Mouse (Mus musculus) yolk sac, embryonic 10.5 days (tissue): Measurements from ENCODE around the gene Mpp3.

Source experiments
- DNase-seq: peaks from one replicate; pipeline ENCODE4 v3.0.0-alpha.2; 2017; ENCODE audit warnings: low spot score

Mpp3 gene

DNA sequence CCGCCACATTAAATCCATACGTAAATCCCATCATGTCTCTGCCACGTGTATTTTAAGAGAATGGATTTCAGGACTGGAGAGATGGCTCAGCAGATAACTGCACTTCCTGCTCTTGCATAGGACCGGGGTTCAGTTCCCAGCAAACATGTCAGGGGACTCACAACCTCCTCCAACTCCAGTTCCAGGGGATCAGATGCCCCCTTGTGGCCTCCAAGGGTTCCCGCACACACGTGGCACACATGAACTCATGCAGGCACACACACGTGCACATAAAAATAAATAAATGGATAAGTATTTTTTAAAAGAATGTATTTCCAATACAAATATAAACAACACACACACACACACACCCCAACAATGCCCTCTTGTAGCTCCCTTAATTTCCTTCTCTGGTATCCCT, 51.3 kb downstream of the Mpp3 start:
- no peak for DNase-seq

DNA sequence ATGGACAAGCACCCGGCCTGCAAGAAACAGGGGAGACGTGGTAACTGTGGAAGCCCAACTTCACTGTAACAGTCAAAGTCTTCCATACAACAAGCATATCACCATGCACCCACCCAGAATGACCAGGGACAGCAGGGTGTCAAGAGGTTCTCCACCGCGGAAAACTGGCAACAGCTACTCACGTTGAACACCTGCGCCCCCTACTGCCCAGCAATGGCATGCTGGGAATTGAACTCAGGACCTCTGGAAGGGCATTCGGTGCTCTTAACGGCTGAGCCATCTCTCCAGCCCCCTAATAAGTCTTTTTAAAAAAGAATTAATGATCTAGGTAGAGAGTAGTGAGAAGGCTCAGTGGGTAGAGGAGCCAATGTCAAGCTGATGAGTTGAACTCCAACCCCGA, 53.3 kb downstream of the Mpp3 start:
- no peak for DNase-seq

DNA sequence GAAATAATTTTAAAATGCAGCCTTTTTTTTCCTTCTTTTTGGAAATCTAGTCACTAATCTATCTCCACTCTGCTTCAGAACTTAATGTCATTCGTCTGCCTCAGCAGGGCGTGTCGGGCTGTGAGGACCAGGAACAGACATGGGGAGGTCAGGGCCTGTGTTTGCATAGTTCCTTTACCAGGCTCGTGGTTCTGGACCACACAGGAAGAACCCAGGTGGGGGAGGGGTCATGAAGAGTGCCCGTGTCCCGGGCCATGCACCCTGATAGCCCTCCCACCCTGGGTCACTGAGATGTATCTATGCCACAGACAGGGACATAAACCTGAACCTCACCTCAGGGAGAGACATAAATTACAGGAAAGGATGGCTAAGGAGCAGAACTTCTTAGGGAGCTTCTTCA, 54.1 kb downstream of the Mpp3 start:
- DNase-seq = no peak

DNA sequence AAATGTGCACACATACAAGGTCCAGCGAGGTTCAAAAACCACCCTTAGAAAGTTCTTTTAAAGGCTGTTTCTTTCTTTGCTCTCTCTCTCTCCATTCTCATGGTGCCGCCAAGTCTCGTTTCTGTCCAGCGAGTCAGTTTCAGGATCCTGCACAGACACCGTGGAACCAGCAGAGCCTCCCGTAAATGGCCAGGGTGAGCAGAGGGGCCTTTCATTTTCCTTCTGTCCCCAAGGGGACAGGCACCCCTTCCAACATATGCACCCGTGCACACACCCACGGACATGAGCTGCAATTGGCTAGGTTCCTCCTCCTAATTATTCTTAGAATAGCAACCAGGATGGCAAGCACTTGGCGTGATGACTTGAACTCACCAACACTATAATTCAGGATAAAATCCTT, 54.8 kb downstream of the Mpp3 start:
- DNase-seq = no peak

- DNase-seq = no peak
Measured at GRCm38 (mm10) chr11:101972651-101973050, 55.6 kb downstream of the Mpp3 start.

GRCm38 (mm10) chr11:101972097-101972496, 56.2 kb downstream of the Mpp3 start:
- DNase-seq = no peak

GRCm38 (mm10) chr11:101971410-101971809, 56.9 kb downstream of the Mpp3 start:
- no peak for DNase-seq

GRCm38 (mm10) chr11:101969835-101970234, 58.4 kb downstream of the Mpp3 start:
- no peak for DNase-seq

- DNase-seq = peak; percentile 71
Measured at GRCm38 (mm10) chr11:101968791-101969190, 59.5 kb downstream of the Mpp3 start.

- no peak for DNase-seq
Measured at GRCm38 (mm10) chr11:101968311-101968710, 60.0 kb downstream of the Mpp3 start.

DNA sequence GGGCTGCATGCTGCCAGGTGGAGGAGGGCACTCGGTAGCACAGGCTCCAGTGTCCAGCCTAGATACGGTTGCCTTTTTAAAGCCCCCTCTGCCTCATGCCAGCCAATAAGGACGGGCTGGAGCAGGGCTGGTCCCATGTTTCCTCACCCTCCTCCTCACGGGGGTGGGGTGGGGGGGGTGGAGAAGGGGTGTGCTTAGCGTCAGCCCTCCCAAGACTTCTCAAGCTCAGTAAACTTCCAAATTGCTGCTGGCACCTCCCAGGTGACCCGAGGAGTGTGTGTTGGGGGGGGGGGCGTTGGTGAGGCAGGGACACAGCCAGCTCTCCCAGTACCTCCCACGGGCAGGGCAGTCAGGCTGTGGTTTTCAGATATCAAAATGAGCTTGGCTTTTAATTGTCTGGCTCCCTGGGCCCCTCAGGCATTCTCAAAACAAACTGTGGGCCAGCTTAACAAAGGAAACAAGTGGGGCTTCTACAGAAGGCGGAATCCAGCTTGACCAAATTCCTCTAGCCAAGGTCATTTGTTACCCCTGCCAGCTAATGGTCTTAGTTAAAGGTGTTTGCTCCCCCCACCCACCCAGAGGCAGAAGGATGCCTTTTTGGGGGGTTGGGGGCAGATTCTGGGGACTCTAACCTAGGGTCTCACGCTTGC, 61.2 kb downstream of the Mpp3 start, which contains the start of gene Sost:
Gene Sost, minus strand, starts transcription at position 51 of the 650 bp plus-strand sequence.
- no peak for DNase-seq

DNA sequence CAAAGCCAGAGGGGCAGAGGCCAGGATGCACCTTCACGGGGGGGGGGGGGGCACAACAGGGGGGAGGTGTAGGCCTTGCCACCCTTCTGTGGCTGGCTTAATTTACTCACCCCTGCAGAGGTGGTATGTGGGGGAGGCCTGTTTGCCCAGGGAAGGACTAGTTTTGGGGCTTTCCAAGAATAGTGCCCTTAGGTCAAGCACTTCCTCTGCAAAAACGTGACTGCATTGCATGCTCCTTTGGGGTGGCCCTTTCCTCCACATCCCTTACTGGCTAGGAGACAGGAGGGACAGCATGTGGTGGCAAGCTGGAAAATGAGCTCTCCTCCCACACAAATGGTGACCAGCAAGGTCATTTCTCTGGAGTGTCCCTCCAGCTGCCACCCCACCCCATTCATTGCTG, 62.7 kb downstream of the Mpp3 start:
- DNase-seq = no peak

DNA sequence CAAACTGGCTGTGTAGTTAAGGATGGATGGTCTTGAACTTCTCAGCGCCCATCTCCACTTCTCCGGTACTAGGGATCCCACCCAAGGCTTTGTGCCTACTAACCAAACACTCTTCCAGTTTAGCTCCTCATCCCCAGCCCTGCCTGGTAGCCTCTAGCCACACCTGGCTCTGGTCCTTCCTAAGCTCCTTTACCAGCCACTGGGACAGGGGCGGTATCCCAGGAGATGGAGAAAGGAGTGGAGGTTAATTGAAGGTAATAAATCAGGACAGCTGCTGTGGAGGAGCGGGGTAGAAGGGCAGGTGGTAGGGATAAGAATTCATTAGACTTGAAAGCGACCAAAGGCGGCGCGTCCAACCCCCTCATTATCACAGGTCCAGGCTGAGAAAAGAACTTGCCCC, 63.6 kb downstream of the Mpp3 start:
- DNase-seq = no peak

DNA sequence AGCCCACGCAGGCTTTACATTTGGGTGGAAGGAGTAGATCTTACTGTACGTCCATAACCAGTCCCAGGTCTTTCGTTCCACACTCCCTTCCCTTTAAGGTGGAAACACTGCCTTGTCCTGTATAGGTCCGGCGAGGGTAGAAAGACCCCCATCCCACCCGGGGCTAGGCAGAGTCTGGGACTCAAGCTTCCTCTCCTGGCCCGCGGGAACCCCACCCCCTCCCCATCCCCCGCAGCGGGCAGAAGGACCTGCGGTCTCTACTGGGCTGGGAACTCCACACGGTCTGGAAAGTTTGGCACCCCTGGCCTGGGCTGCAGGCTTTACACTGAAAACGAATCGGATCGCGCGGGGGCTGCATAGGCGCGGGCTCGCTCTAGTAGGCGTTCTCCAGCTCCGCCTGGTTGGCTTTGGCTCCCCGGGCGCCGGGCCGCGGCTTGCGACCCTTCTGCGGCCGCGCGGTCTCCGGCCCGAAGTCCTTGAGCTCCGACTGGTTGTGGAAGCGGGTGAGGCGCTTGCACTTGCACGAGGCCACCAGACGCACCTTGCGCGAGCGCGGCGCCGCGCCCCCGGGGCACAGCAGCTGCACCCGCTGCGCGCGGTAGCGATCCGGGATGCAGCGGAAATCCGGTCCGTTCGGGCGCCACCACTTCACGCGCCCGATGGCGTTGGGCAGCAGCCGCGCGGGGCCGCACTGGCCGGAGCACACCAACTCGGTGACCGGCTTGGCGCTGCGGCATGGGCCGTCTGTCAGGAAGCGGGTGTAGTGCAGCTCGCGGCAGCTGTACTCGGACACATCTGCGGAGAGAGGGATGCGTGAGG, 64.6 kb downstream of the Mpp3 start:
- no peak for DNase-seq

DNA sequence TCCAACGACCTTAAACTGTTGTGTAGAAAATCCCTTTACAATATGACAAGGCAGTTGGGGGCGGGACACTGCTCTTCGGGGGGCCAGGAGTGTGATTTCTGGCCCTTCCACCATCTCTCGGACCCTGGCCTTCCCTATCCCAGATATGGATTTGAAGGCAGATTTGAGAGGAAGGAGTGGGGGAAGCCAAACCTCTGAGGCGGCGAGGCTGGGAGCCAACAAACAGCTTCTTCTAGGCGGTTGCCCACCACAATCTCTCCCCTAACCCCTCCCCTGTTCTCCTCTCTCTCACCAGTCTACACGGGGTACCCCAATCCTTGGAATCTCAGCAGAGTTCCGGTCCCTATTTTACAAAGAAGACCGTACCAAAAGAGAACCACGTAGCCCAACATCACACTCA, 65.2 kb downstream of the Mpp3 start:
- DNase-seq = no peak

DNA sequence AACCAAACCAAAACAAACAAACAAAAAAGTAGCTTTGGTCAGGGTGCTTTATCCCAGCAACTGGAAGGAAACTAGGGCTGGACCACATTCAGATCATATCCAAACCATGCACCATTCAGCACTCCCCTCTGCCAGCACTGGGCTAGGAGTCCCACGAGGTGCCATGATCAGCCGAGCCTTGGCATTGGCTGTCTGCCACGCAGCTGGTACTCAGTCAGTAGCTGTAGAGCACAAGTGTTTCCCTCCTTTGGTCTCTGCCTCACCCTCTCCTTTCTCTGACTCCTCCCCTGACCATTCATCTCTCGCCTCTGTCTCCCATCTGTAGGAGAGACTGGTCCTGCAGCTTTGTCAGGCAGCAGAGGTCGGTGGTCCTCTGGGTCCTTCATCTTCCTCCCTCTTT, 70.8 kb downstream of the Mpp3 start:
- no peak for DNase-seq

GRCm38 (mm10) chr11:101953441-101953840, 74.8 kb downstream of the Mpp3 start:
- DNase-seq = no peak

DNA sequence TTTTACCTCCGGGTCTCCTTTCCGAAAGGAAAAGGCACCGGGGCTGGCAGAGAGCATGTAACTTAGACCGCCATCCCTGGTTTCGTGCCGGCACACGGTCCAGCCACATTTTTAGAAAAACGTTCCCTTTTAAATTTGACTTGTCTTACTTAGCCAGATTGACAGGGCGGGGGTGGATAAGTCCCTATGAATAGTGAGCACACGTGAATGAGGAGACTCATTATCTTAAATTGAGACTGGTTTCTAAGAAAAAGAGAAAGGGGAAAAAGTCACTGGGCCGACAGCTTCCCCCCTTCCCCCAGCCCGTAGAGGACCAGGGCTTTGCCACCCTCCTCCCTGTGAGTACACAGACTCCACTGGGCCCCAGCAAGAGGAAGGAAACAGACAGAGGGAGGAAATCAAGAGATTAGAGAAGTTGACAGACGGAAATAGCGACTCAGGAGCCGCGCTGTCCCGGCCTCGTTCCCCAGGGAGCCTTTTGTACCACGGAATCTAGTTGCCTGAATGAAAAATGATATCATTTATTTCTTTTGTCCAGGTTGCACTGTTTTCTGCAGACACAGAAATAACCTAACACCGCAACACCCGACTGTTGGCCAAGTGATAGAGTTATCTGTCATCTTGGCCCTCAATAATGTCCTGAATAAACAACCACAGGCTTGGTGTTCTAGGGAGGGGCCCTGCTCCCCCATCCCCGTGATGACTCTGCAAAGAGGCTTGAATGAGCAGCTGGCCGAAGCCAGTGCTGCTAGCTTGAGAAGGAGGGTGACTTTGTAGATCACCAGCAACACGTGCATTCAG, 75.5 kb downstream of the Mpp3 start:
- DNase-seq = peak; percentile 27

GRCm38 (mm10) chr11:101950021-101950420, 78.2 kb downstream of the Mpp3 start:
- no peak for DNase-seq
